Mouse (Mus musculus): Measurements from ENCODE around the gene Nkx6-2.
A peak's percentile ranks its signal among the peaks of the same experiment; 100 is the strongest.

Nkx6-2 gene

GRCm38 (mm10) chr7:139582595-139582994 is at the start of gene Nkx6-2:
Nkx6-2 (minus strand) TSS chr7:139582797.
- no peak for DNase-seq

GRCm38 (mm10) chr7:139625156-139625555 is 42.6 kb upstream of the Nkx6-2 start:
- DNase-seq = no peak

GRCm38 (mm10) chr7:139622568-139622967 is 40.0 kb upstream of the Nkx6-2 start:
- DNase-seq = no peak

GRCm38 (mm10) chr7:139615767-139616766 is 33.5 kb upstream of the Nkx6-2 start:
- peak; percentile 66 for DNase-seq

- DNase-seq = no peak
These were observed 27.7 kb upstream of the Nkx6-2 start for GRCm38 (mm10) chr7:139610328-139610727.

- DNase-seq = no peak
These were observed 13.3 kb upstream of the Nkx6-2 start for GRCm38 (mm10) chr7:139595862-139596261.

GRCm38 (mm10) chr7:139595311-139595710 is 12.7 kb upstream of the Nkx6-2 start:
- DNase-seq = no peak

GRCm38 (mm10) chr7:139591311-139591710 is 8.7 kb upstream of the Nkx6-2 start:
- DNase-seq = no peak

- no peak for DNase-seq
These were observed 7.7 kb upstream of the Nkx6-2 start for GRCm38 (mm10) chr7:139590302-139590701.

- DNase-seq = no peak
These were observed 5.3 kb upstream of the Nkx6-2 start for GRCm38 (mm10) chr7:139587919-139588318.

GRCm38 (mm10) chr7:139585183-139585821 is 2.7 kb upstream of the Nkx6-2 start:
- DNase-seq = no peak

GRCm38 (mm10) chr7:139584221-139585175 is 1.9 kb upstream of the Nkx6-2 start:
- DNase-seq = no peak

GRCm38 (mm10) chr7:139583094-139583737 is 619 bp upstream of the Nkx6-2 start:
- DNase-seq = no peak

GRCm38 (mm10) chr7:139581801-139582571 is 611 bp downstream of the Nkx6-2 start:
- no peak for DNase-seq

- DNase-seq = no peak
These were observed 1.5 kb downstream of the Nkx6-2 start for GRCm38 (mm10) chr7:139580851-139581775.

- DNase-seq = no peak
These were observed 3.2 kb downstream of the Nkx6-2 start for GRCm38 (mm10) chr7:139579261-139579905.

- DNase-seq = no peak
These were observed 6.4 kb downstream of the Nkx6-2 start for GRCm38 (mm10) chr7:139576064-139576686.

GRCm38 (mm10) chr7:139572665-139573064 is 9.9 kb downstream of the Nkx6-2 start:
- DNase-seq = no peak

- DNase-seq = no peak
These were observed 11.8 kb downstream of the Nkx6-2 start for GRCm38 (mm10) chr7:139570788-139571187.
